Comparison of ENCODE assay signal across 33 mouse cellular contexts in the genomic region with DNA sequence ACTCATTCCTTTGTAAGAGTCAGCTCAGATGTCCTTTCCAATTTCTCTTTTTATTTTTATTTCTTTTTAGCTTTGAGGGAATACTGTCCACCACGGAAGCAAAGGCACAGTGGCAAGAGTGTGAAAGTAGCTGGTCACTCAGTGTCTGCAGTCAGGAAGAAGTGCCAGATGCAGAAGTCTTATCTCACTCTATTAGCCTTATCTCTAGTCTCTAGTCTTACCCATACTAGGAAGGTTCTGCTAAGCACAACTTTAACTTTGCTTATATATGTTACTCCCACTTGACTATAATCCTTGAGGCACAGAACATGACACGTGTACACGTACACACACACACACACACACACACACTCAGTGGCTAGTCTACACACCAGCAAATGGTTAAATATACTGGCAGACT. TPM values are rescaled to one million over a fixed set of nuclear protein-coding genes. Genes with fewer than 3 reads are reported as not detected.
DNase-seq lines count a peak whose midpoint lies in the region; ATAC-seq and TF ChIP-seq lines count a peak whose summit lies in the region.
"Had no signal": no experiment of that assay in that cellular context is flagged by ENCODE, and none has a peak within 500 bp of the region (broad histone marks: within the 10 kb centered on the region; RNA-seq: fewer than 3 reads in every experiment).

No protein-coding gene starts in this region.

- 16% methylated on average over 3 of the region's 3 CpGs for WGBS in heart, embryonic 13.5 days
- WGBS in heart, adult 2 months: 44% methylated on average over 3 of the region's 3 CpGs
- 27% methylated on average over 3 of the region's 3 CpGs for WGBS in liver, embryonic 16.5 days (ENCODE audit: insufficient replicate concordance)
- 90% methylated on average over 3 of the region's 3 CpGs for WGBS in thymus, adult 2 months

- H3K27ac ChIP-seq in heart, embryonic 13.5 days (replicated peaks): peak overlapping the region; percentile 63
- H3K27ac ChIP-seq in heart, adult 2 months: no peak overlapping the region
- no peak overlapping the region for H3K27ac ChIP-seq in liver, embryonic 16.5 days (ENCODE audit: low read length)
- no peak overlapping the region for H3K27ac ChIP-seq in thymus, adult 2 months (ENCODE audit: control insufficient read depth, insufficient read depth, low read length)
- H3K27ac ChIP-seq: embryonic facial prominence, embryonic 12.5 days; forebrain, embryonic 13.5 days; hindbrain, embryonic 14.5 days; midbrain, embryonic 10.5 days; neural tube, embryonic 15.5 days; stomach, embryonic 15.5 days had no signal

- H3K79me2 ChIP-seq in heart, adult 2 months (replicated peaks; ENCODE audit: control insufficient read depth, insufficient read depth, low read length): peaks cover 2% of the 10 kb centered on the region; the same call in 1 of the 2 replicates

- no peak for DNase-seq in heart, adult 2 months
- peak; percentile 73 for DNase-seq in 416B (ENCODE audit: low read depth)
- no peak for DNase-seq in urinary bladder, postnatal 36 days (ENCODE audit: low spot score in 2 of 2)
- no peak for DNase-seq in thymus, adult 2 months
- no peak for DNase-seq in spleen, postnatal 36 days (ENCODE audit: low spot score in 2 of 2)
- DNase-seq: adrenal gland, adult 8-10 months; B cell, adult 2 months; cerebellum, adult 18-20 months; cerebellum, postnatal 14 days; kidney, adult 9 months; kidney, postnatal 14 days; lung, adult 18-20 months; lung, postnatal 10 days; right cerebral cortex, adult 18-20 months; right cerebral cortex, postnatal 4 days; thymus, adult 18-20 months had no signal

- TF ChIP-seq CTCF in heart, adult 2 months (IDR thresholded peaks at IDR 0.05): no peak
- no peak for TF ChIP-seq CTCF in thymus, adult 2 months (IDR thresholded peaks at IDR 0.05; ENCODE audit: borderline replicate concordance, control insufficient read depth, extremely low read depth, insufficient read depth, low read length, poor library complexity)

- H3K4me3 ChIP-seq in heart, embryonic 13.5 days: no peak overlapping the region
- no peak overlapping the region for H3K4me3 ChIP-seq in heart, adult 2 months
- H3K4me3 ChIP-seq in liver, embryonic 16.5 days (ENCODE audit: low read depth, low read length): no peak overlapping the region
- H3K4me3 ChIP-seq in thymus, adult 2 months (ENCODE audit: control insufficient read depth, insufficient read depth, low read length): no peak overlapping the region
- H3K4me3 ChIP-seq: embryonic facial prominence, embryonic 12.5 days; erythroblast, embryonic 14.5 days; forebrain, embryonic 13.5 days; midbrain, embryonic 10.5 days; neural tube, embryonic 15.5 days; stomach, embryonic 15.5 days had no signal

- H3K9ac ChIP-seq in heart, embryonic 13.5 days: peak overlapping the region; percentile 63
- no peak overlapping the region for H3K9ac ChIP-seq in heart, adult 2 months (ENCODE audit: low read depth, low read length)
- no peak overlapping the region for H3K9ac ChIP-seq in liver, embryonic 16.5 days (ENCODE audit: low read depth, low read length)
- H3K9ac ChIP-seq: embryonic facial prominence, embryonic 12.5 days; forebrain, embryonic 13.5 days; hindbrain, embryonic 14.5 days; neural tube, embryonic 15.5 days; stomach, embryonic 15.5 days had no signal

- peak overlapping the region; percentile 13; the same call in 1 of the 2 replicates for H3K4me2 ChIP-seq in heart, embryonic 13.5 days
- H3K4me2 ChIP-seq in liver, embryonic 16.5 days (ENCODE audit: low read depth, low read length): no peak overlapping the region
- H3K4me2 ChIP-seq: embryonic facial prominence, embryonic 12.5 days; forebrain, embryonic 13.5 days; hindbrain, embryonic 14.5 days; neural tube, embryonic 15.5 days; stomach, embryonic 15.5 days had no signal

- intact Hi-C loops in heart, adult 2 months (cut with DNase I): no loop called here

- no peak for TF ChIP-seq POLR2A in heart, adult 2 months (IDR thresholded peaks at IDR 0.05; ENCODE audit: insufficient read depth, low read depth, low read length)
- TF ChIP-seq POLR2A in thymus, adult 2 months (IDR thresholded peaks at IDR 0.05; ENCODE audit: control insufficient read depth, extremely low read depth, insufficient read depth, low read length, poor library complexity): no peak

- H3K9me3 ChIP-seq in heart, embryonic 13.5 days: no peaks in the 10 kb centered on the region
- no peaks in the 10 kb centered on the region for H3K9me3 ChIP-seq in liver, embryonic 16.5 days (replicated peaks; ENCODE audit: control insufficient read depth, low read length)
- H3K9me3 ChIP-seq: embryonic facial prominence, embryonic 12.5 days; forebrain, embryonic 13.5 days; midbrain, embryonic 10.5 days; neural tube, embryonic 15.5 days; stomach, embryonic 15.5 days had no signal

- peaks cover 24% of the 10 kb centered on the region for H3K36me3 ChIP-seq in heart, embryonic 13.5 days
- peaks cover 8% of the 10 kb centered on the region for H3K36me3 ChIP-seq in heart, adult 2 months (ENCODE audit: control insufficient read depth, insufficient read depth, low read length)
- peaks cover 12% of the 10 kb centered on the region for H3K36me3 ChIP-seq in liver, embryonic 16.5 days (ENCODE audit: control insufficient read depth, insufficient read depth)
- H3K36me3 ChIP-seq in thymus, adult 2 months (ENCODE audit: control insufficient read depth, insufficient read depth, low read length): peaks cover 15% of the 10 kb centered on the region

- H3K27me3 ChIP-seq in heart, embryonic 13.5 days (replicated peaks): no peaks in the 10 kb centered on the region
- H3K27me3 ChIP-seq in heart, adult 2 months (ENCODE audit: control insufficient read depth, insufficient read depth, low read length): no peaks in the 10 kb centered on the region
- H3K27me3 ChIP-seq in liver, embryonic 16.5 days (ENCODE audit: control insufficient read depth, insufficient read depth, low read depth, low read length): no peaks in the 10 kb centered on the region
- no peaks in the 10 kb centered on the region for H3K27me3 ChIP-seq in thymus, adult 2 months (ENCODE audit: control insufficient read depth, insufficient read depth, low read length)
- H3K27me3 ChIP-seq: CH12.LX; embryonic facial prominence, embryonic 12.5 days; forebrain, embryonic 13.5 days; neural tube, embryonic 15.5 days; stomach, embryonic 15.5 days had no signal

- peaks cover 48% of the 10 kb centered on the region for H3K4me1 ChIP-seq in heart, embryonic 13.5 days
- H3K4me1 ChIP-seq in heart, adult 2 months (ENCODE audit: control insufficient read depth, insufficient read depth, low read length): peaks cover 4% of the 10 kb centered on the region
- peaks cover 39% of the 10 kb centered on the region for H3K4me1 ChIP-seq in liver, embryonic 16.5 days (ENCODE audit: control insufficient read depth, low read depth, low read length)
- H3K4me1 ChIP-seq in thymus, adult 2 months (replicated peaks; ENCODE audit: control insufficient read depth, insufficient read depth, low read length): peaks cover 5% of the 10 kb centered on the region

- no peak for TF ChIP-seq EP300 in heart, adult 2 months (IDR thresholded peaks at IDR 0.05; ENCODE audit: insufficient read depth, low read depth, low read length)

- no peak for ATAC-seq in heart, embryonic 13.5 days (ENCODE audit: extremely low read depth, insufficient number of reproducible peaks, low FRiP score, low TSS enrichment)
- ATAC-seq in common myeloid progenitor, adult 5-6 weeks (replicated peaks; ENCODE audit: low read depth, poor library complexity, severe bottlenecking): 0 out of 2 replicates have a peak, but pooled peaks have one; percentile 32
- ATAC-seq in liver, embryonic 16.5 days (ENCODE audit: low read depth): peak; percentile 67
- ATAC-seq: activated CD4-positive, CD25-positive, alpha-beta regulatory T cell, adult 4 months; forebrain, embryonic 13.5 days; midbrain, embryonic 16.5 days had no signal

RNA-seq across cellular contexts. Expression of a gene that starts 6.8 kb away (rescaled TPM):
- polyA plus RNA-seq in heart, embryonic 13.5 days (2015; fragmentation: Nextera tagmentation; extraction: Ambion mirVana): 16.1 and 19.1 TPM in 2 replicates
- 10 to 100 TPM; 25.3 to 30.4 TPM for total RNA-seq in heart, adult 2 months (2021)
- polyA plus RNA-seq in heart, adult 2 months (2012; rRNA removed): 15.6 and 20.2 TPM in 2 replicates
- total RNA-seq in common myeloid progenitor, adult 5-6 weeks (2017): 59.3 and 132 TPM in 2 replicates
- 11.1 and 11.9 TPM in 2 replicates for polyA plus RNA-seq in liver, embryonic 16.5 days (2015; fragmentation: Nextera tagmentation; extraction: Ambion mirVana)
- 113 and 125 TPM in 2 replicates for polyA plus RNA-seq in thymus, adult 2 months (2012; rRNA removed)

RNA-seq across cellular contexts. Expression of a gene that starts 10.1 kb away (rescaled TPM):
- polyA plus RNA-seq in heart, embryonic 13.5 days (2015; fragmentation: Nextera tagmentation; extraction: Ambion mirVana): 0.19 and 0.51 TPM in 2 replicates
- not detected for total RNA-seq in heart, adult 2 months (2021)
- polyA plus RNA-seq in heart, adult 2 months (2012; rRNA removed): 0.35 TPM in 1 of 2 replicates, not detected in the other
- total RNA-seq in common myeloid progenitor, adult 5-6 weeks (2017): not detected in 2 replicates
- 0.07 TPM in 1 of 2 replicates, not detected in the other for polyA plus RNA-seq in liver, embryonic 16.5 days (2015; fragmentation: Nextera tagmentation; extraction: Ambion mirVana)
- polyA plus RNA-seq in thymus, adult 2 months (2012; rRNA removed): 0.08 and 0.29 TPM in 2 replicates
- total RNA-seq: adrenal gland, adult 8-10 months; CH12.LX; gastrocnemius, adult 8-10 months; layer of hippocampus, adult 18-20 months; left cerebral cortex, postnatal 10 days had no signal
- polyA plus RNA-seq: activated CD4-positive, CD25-positive, alpha-beta regulatory T cell, adult 4 months; embryonic facial prominence, embryonic 12.5 days; erythroblast, embryonic 14.5 days; intestine, embryonic 14.5 days; midbrain, embryonic 10.5 days; neural tube, embryonic 15.5 days had no signal

RNA-seq across cellular contexts. Expression of a gene that starts 14.1 kb away (rescaled TPM):
- polyA plus RNA-seq in heart, embryonic 13.5 days (2015; fragmentation: Nextera tagmentation; extraction: Ambion mirVana): 2.7 and 3.1 TPM in 2 replicates
- total RNA-seq in heart, adult 2 months (2021): 10 to 100 TPM; 42.9 to 47.9 TPM
- polyA plus RNA-seq in heart, adult 2 months (2012; rRNA removed): 19.8 and 25.4 TPM in 2 replicates
- total RNA-seq in common myeloid progenitor, adult 5-6 weeks (2017): 2.2 and 2.6 TPM in 2 replicates
- 0.61 and 0.81 TPM in 2 replicates for polyA plus RNA-seq in liver, embryonic 16.5 days (2015; fragmentation: Nextera tagmentation; extraction: Ambion mirVana)
- polyA plus RNA-seq in thymus, adult 2 months (2012; rRNA removed): 32.2 and 35.6 TPM in 2 replicates

RNA-seq across cellular contexts. Expression of a gene that starts 44.1 kb away (rescaled TPM):
- 6.8 and 7.9 TPM in 2 replicates for polyA plus RNA-seq in heart, embryonic 13.5 days (2015; fragmentation: Nextera tagmentation; extraction: Ambion mirVana)
- total RNA-seq in heart, adult 2 months (2021): 1 to 10 TPM; 4.1 TPM
- 10.3 and 16.4 TPM in 2 replicates for polyA plus RNA-seq in heart, adult 2 months (2012; rRNA removed)
- total RNA-seq in common myeloid progenitor, adult 5-6 weeks (2017): 0.27 and 1.5 TPM in 2 replicates
- polyA plus RNA-seq in liver, embryonic 16.5 days (2015; fragmentation: Nextera tagmentation; extraction: Ambion mirVana): 0.61 and 0.96 TPM in 2 replicates
- polyA plus RNA-seq in thymus, adult 2 months (2012; rRNA removed): 12.9 and 15.7 TPM in 2 replicates
- polyA plus RNA-seq: erythroblast, embryonic 14.5 days had no signal

RNA-seq across cellular contexts. Expression of a gene that starts 50.0 kb away (rescaled TPM):
- polyA plus RNA-seq in heart, embryonic 13.5 days (2015; fragmentation: Nextera tagmentation; extraction: Ambion mirVana): 2.0 and 2.3 TPM in 2 replicates
- total RNA-seq in heart, adult 2 months (2021): 1 to 10 TPM; 1.9 to 2.5 TPM
- 3.3 and 4.3 TPM in 2 replicates for polyA plus RNA-seq in heart, adult 2 months (2012; rRNA removed)
- total RNA-seq in common myeloid progenitor, adult 5-6 weeks (2017): 2.5 TPM in 1 of 2 replicates, not detected in the other
- 0.19 and 0.21 TPM in 2 replicates for polyA plus RNA-seq in liver, embryonic 16.5 days (2015; fragmentation: Nextera tagmentation; extraction: Ambion mirVana)
- 1.7 and 2.4 TPM in 2 replicates for polyA plus RNA-seq in thymus, adult 2 months (2012; rRNA removed)
- polyA plus RNA-seq: activated CD4-positive, CD25-positive, alpha-beta regulatory T cell, adult 4 months had no signal
